Mouse (Mus musculus) liver, postnatal 0 days (tissue): ENCODE results near the gene St7.

Experiments
- CTCF ChIP-seq: sonication (generic); IDR thresholded peaks from 2 replicates; pipeline ENCODE4 v1.5.1; 2016; ENCODE audit warnings: antibody characterized with exemption, low read depth
- EP300 ChIP-seq: IDR thresholded peaks from 2 replicates; pipeline ENCODE4 v1.6.1; 2016; ENCODE audit warnings: antibody characterized with exemption, low read depth, mild to moderate bottlenecking

DNA sequence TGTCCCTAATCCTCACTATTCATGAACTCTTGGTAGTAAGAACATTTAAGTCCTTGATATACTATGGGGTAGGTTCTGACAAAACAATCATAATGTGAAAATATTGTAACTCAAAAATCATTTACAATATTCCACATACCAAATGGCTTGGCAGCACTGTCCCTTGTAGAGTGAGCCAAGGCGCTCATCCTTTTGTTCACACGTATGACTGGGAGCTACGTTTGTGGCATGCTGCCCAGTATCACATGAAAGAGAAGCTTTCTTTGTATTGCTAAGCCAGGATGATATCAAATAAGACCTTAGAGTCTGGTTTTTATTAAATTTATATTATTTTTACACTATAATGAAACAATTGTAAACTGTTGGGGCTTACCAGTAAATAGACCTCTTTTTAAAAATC is 281.7 kb downstream of the St7 start:
- TF ChIP-seq CTCF (no peak), EP300 (no peak)
